ENCODE assay signal across 8 mouse cellular contexts in genomic region chr6:100439071-100439737, GRCm38 (mm10).
DNase-seq lines count a peak whose midpoint lies in the region; ATAC-seq lines count a peak whose summit lies in the region.

No protein-coding gene starts in this region.

- no peak overlapping the region for H3K9ac ChIP-seq in lung, embryonic 16.5 days (ENCODE audit: low read length)
- peak overlapping the region; percentile 52 for H3K9ac ChIP-seq in forebrain, embryonic 13.5 days
- H3K9ac ChIP-seq in limb, embryonic 12.5 days (replicated peaks): peak overlapping the region; percentile 24; the same call in 1 of the 2 replicates

- H3K27ac ChIP-seq in lung, embryonic 16.5 days (ENCODE audit: low read length): no peak overlapping the region
- H3K27ac ChIP-seq in forebrain, embryonic 13.5 days: peak overlapping the region; percentile 35
- no peak overlapping the region for H3K27ac ChIP-seq in limb, embryonic 12.5 days

- no peak for ATAC-seq in lung, embryonic 16.5 days (ENCODE audit: low read depth)
- peak; percentile 17 for ATAC-seq in forebrain, embryonic 13.5 days
- no peak for ATAC-seq in limb, embryonic 12.5 days (ENCODE audit: insufficient number of reproducible peaks, insufficient read depth, low FRiP score, low TSS enrichment, low read depth)

- H3K36me3 ChIP-seq in lung, embryonic 16.5 days (ENCODE audit: control insufficient read depth, insufficient read depth, low read length): no peaks in the 10 kb centered on the region
- H3K36me3 ChIP-seq in forebrain, embryonic 13.5 days (ENCODE audit: poor library complexity, severe bottlenecking): no peaks in the 10 kb centered on the region
- no peaks in the 10 kb centered on the region for H3K36me3 ChIP-seq in limb, embryonic 12.5 days

- no peak overlapping the region for H3K4me3 ChIP-seq in lung, embryonic 16.5 days (ENCODE audit: low read length)
- peak overlapping the region; percentile 32 for H3K4me3 ChIP-seq in forebrain, embryonic 13.5 days
- peak overlapping the region; percentile 24 for H3K4me3 ChIP-seq in limb, embryonic 12.5 days (replicated peaks)

- 8% methylated on average over 8 of the region's 8 CpGs for WGBS in lung, embryonic 16.5 days
- WGBS in forebrain, embryonic 13.5 days: 5% methylated on average over 8 of the region's 8 CpGs
- WGBS in limb, embryonic 12.5 days: 2% methylated on average over 8 of the region's 8 CpGs

- DNase-seq in lung, postnatal 36 days: no peak
- DNase-seq in retina, postnatal 1 day: peak; percentile 51
- DNase-seq in testis, postnatal 10 days (ENCODE audit: low spot score): no peak
- DNase-seq in urinary bladder, postnatal 36 days (ENCODE audit: low spot score in 2 of 2): no peak
- no peak for DNase-seq in adrenal gland, adult (ENCODE audit: inconsistent age in 2 of 2, low spot score in 1 of 2)

- peaks cover 10% of the 10 kb centered on the region for H3K4me1 ChIP-seq in lung, embryonic 16.5 days (replicated peaks; ENCODE audit: control insufficient read depth, insufficient read depth, low read length)
- peaks cover 20% of the 10 kb centered on the region for H3K4me1 ChIP-seq in forebrain, embryonic 13.5 days
- H3K4me1 ChIP-seq in limb, embryonic 12.5 days (replicated peaks): peaks cover 13% of the 10 kb centered on the region

- no peaks in the 10 kb centered on the region for H3K9me3 ChIP-seq in lung, embryonic 16.5 days (ENCODE audit: control insufficient read depth, low read length)
- H3K9me3 ChIP-seq in forebrain, embryonic 13.5 days (replicated peaks): no peaks in the 10 kb centered on the region
- H3K9me3 ChIP-seq in limb, embryonic 12.5 days: no peaks in the 10 kb centered on the region

- no peaks in the 10 kb centered on the region for H3K27me3 ChIP-seq in lung, embryonic 16.5 days (ENCODE audit: control insufficient read depth, insufficient read depth, low read depth, low read length)
- peaks cover 21% of the 10 kb centered on the region; the same call in 1 of the 2 replicates for H3K27me3 ChIP-seq in forebrain, embryonic 13.5 days
- H3K27me3 ChIP-seq in limb, embryonic 12.5 days: peaks cover 44% of the 10 kb centered on the region

- peak overlapping the region; percentile 51 for H3K4me2 ChIP-seq in lung, embryonic 16.5 days (ENCODE audit: low read depth, low read length)
- H3K4me2 ChIP-seq in forebrain, embryonic 13.5 days: peak overlapping the region; percentile 63
- H3K4me2 ChIP-seq in limb, embryonic 12.5 days: peak overlapping the region; percentile 60
